Mouse (Mus musculus) liver, postnatal 0 days (tissue): Measurements from ENCODE around the gene Fen1.

Source experiments
- CTCF ChIP-seq: sonication (generic); IDR thresholded peaks from 2 replicates; pipeline ENCODE4 v1.5.1; 2016; ENCODE audit warnings: antibody characterized with exemption, low read depth
- EP300 ChIP-seq: IDR thresholded peaks from 2 replicates; pipeline ENCODE4 v1.6.1; 2016; ENCODE audit warnings: antibody characterized with exemption, low read depth, mild to moderate bottlenecking

DNA sequence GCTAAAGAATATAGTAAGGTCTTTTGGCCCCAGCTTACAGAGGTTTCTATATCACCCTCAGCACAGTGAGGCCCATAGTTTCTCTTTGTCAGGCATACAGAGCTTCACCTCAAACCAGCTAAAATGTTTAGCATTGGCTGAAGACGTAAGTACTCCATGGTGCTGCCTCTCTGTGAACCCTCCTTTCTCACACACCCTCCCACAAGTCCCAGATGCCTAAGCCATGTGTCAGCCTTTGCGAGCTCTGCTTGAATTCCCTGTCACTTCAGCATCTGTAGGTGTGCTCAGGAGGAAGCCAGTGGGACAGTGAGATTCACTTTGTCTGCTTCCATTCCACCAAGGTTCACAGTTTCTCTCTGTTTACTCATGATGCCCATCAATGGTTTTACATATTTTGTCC is 46.2 kb downstream of the Fen1 start:
- TF ChIP-seq CTCF (no peak), EP300 (no peak)
